Mouse (Mus musculus): ENCODE results near the gene Rbm8a. TPM values are rescaled to one million over a fixed set of nuclear protein-coding genes. Genes with fewer than 3 reads are reported as not detected.
"Not testable (repeated sequence)": the region's sequence is repeated elsewhere in the genome, so short reads cannot be mapped to it uniquely, and the experiment has no call there.

Gene Rbm8a
- total and polyA plus RNA-seq, 2 experiments from 2014 or later: 38.5 to 110 TPM

DNA sequence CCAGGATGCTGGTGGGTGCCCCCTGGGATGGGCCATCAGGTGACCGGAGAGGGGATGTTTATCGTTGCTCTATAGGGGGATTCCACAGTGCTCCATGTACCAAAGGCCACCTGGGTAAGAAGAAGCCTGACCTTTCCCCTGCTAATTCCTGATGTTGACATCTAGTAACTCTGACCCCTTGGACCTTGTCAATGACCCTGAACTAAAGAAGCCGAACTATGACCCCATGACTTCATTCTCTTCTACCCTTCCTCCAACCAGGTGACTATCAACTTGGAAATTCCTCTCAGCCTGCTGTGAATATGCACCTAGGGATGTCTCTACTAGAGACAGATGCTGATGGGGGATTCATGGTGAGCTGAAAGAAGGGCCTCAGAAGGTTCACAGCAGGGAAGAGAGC, 17.6 kb downstream of the Rbm8a start:
- Histone ChIP-seq H3K27ac (ENCODE audit: low read depth, low read length) (no peak overlapping the region), H3K4me1 (ENCODE audit: insufficient read depth) (no peaks in the 10 kb centered on the region), H3K9me3 (ENCODE audit: low read length) (no peaks in the 10 kb centered on the region), H3K4me2 (ENCODE audit: low read depth) (no peak overlapping the region), H3K36me3 (ENCODE audit: insufficient read depth) (peaks cover 23% of the 10 kb centered on the region), H3K9ac (no peak overlapping the region), H3K4me3 (ENCODE audit: low read depth, low read length) (no peak overlapping the region), H3K27me3 (ENCODE audit: insufficient read depth, low read length) (no peaks in the 10 kb centered on the region)
- no peak for TF ChIP-seq CTCF (IDR thresholded peaks at IDR 0.05; ENCODE audit: low read depth)
- ATAC-seq: no peak
- 91% methylated on average over 3 of the region's 3 CpGs for WGBS
- DNase-seq: no peak

DNA sequence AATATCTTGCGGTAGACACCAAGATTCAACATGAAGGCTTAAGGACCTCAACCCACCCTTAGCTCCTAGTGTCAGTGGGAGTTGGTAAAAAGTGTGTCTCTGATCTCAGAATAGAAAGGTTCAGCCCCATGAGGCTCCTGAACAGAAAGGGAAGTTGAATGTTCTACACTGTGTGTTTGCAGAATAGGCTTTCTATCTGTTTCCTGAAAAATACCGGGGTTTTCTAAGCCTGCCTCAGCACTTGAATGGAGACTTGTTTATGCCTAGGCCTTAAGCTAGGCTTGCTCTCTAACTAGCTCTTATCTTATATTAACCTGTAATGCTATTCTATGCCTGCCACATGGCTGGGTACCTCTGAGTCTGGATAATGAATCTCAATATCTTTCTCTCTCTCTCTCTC, 31.2 kb downstream of the Rbm8a start:
- 85% methylated on average over 2 of the region's 2 CpGs for WGBS

DNA sequence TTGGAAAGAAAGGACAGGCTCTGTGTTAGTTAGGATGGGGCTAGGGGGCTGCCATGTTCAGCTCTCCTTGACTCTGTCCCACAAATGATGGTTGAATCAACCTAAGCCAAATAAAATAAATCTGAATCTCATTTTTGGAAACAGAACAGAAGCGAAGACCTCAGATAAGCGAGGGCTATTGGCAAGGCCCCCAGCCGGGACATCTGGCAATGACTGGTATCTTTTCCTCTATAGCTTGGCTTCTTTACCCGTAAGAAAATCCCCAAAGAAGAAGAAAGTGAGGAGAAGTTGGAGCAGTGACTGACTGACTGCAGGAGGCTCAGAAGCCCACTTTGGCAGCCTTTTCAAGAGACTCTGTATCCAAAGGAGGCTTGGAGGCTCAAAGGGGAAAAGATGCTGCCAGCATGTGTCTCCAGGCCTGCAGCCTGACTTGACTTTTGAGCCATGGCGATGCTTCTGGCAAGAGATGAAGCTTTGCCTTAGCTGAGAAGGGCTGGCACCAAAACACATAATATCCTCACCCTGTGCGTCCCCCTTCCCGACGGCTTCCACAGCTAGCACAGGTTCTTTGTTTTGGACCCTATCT, 33.1 kb downstream of the Rbm8a start:
- Histone ChIP-seq H3K4me3 (ENCODE audit: low read depth, low read length) (peak overlapping the region; percentile 43), H3K27ac (ENCODE audit: low read depth, low read length) (peak overlapping the region; percentile 79), H3K27me3 (ENCODE audit: insufficient read depth, low read length) (no peaks in the 10 kb centered on the region), H3K9ac (peak overlapping the region; percentile 55; the same call in 1 of the 2 replicates), H3K4me1 (ENCODE audit: insufficient read depth) (peaks cover 5% of the 10 kb centered on the region; the same call in 1 of the 2 replicates), H3K9me3 (ENCODE audit: low read length) (no peaks in the 10 kb centered on the region), H3K4me2 (ENCODE audit: low read depth) (peak overlapping the region; percentile 64), H3K36me3 (ENCODE audit: insufficient read depth) (no peaks in the 10 kb centered on the region)
- no peak for TF ChIP-seq CTCF (IDR thresholded peaks at IDR 0.05; ENCODE audit: low read depth)
- WGBS: 36% methylated on average over 8 of the region's 8 CpGs
- DNase-seq (peak; percentile 63), ATAC-seq (peak; percentile 34)

More for the DNA sequence above, 31.2 kb downstream of the Rbm8a start:
- no peak for TF ChIP-seq CTCF (IDR thresholded peaks at IDR 0.05; ENCODE audit: low read depth)
- no peaks in the 10 kb centered on the region for H3K27me3 ChIP-seq (ENCODE audit: insufficient read depth, low read length)
- no peak for ATAC-seq
- H3K9me3 ChIP-seq (ENCODE audit: low read length): no peaks in the 10 kb centered on the region
- peaks cover 5% of the 10 kb centered on the region; the same call in 1 of the 2 replicates for H3K4me1 ChIP-seq (ENCODE audit: insufficient read depth)
- DNase-seq: no peak
- H3K27ac ChIP-seq (ENCODE audit: low read depth, low read length): no peak overlapping the region
- H3K36me3 ChIP-seq (ENCODE audit: insufficient read depth): no peaks in the 10 kb centered on the region
- no peak overlapping the region for H3K9ac ChIP-seq
- no peak overlapping the region for H3K4me3 ChIP-seq (ENCODE audit: low read depth, low read length)
- no peak overlapping the region for H3K4me2 ChIP-seq (ENCODE audit: low read depth)

DNA sequence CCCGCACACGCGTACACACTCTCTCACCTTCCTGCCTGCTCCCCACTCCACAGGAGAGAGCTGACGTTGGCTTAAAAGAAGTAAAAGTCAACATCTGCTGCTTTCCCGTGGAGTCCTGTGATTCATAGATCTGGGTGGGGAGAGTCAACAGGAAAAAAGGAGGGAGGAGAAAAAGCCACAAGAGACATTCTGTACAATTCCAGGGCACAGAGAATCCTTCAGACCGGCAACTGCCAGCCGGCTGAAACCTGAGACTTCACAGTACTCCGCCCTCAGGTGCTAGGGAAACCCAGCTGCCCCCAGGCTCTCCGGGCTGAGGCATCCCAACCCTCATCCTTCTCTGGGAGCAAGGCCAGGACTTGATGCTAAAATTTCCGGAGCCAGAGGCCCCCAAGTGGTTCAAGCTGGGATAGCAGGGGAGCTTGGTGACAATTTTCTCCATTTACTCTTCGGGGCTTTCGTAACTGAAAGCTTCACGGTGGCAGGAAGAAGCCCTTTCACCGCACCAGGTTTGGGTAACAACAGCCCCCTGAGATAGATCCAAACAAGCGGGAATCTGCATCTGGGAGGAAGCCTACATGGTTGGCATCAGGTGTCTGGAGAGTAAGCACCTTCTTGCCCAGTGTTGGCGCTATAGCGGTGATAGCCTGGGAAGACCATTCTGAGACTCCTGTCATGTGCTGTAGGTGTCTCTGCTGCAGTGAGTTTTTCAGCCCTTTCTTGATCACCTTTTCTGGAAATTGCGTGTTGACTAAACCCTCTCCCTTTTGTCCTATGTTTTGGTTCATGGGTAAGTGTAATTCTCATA, 33.9 kb downstream of the Rbm8a start:
- ATAC-seq (peak; percentile 90), DNase-seq (peak; percentile 95)
- Histone ChIP-seq H3K36me3 (ENCODE audit: insufficient read depth) (no peaks in the 10 kb centered on the region), H3K4me1 (ENCODE audit: insufficient read depth) (peaks cover 5% of the 10 kb centered on the region; the same call in 1 of the 2 replicates), H3K27me3 (ENCODE audit: insufficient read depth, low read length) (no peaks in the 10 kb centered on the region), H3K4me3 (ENCODE audit: low read depth, low read length) (peak overlapping the region; percentile 43), H3K9ac (peak overlapping the region; percentile 55), H3K4me2 (ENCODE audit: low read depth) (peak overlapping the region; percentile 64), H3K9me3 (ENCODE audit: low read length) (no peaks in the 10 kb centered on the region), H3K27ac (ENCODE audit: low read depth, low read length) (peak overlapping the region; percentile 79)
- WGBS: 7% methylated on average over 16 of the region's 18 CpGs
- TF ChIP-seq CTCF (IDR thresholded peaks at IDR 0.05; ENCODE audit: low read depth): peak; percentile 82

DNA sequence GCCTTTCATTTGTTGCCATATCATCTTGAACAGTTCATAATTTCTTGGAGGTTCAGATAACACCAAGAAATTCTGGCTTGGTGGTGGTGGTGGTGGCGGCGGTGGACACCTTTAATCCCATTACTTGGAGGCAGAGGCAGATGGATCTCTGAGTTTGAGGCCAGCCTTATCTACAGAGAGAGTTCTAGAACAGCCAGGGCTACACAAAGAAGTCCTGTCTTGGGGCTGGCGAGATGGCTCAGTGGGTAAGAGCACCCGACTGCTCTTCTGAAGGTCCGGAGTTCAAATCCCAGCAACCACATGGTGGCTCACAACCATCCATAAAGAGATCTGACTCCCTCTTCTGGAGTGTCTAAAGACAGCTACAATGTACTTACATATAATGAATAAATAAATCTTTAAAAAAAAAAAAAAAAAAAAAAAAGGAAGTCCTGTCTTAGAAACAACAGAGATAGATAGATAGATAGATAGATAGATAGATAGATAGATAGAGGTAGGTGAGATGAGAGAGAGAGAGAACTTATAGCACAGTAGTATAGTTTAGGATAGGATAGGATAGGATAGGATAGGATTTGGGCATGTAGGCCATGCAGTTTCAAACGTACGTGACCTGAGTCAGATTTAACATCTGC, 36.1 kb downstream of the Rbm8a start:
- not testable (repeated sequence) for H3K4me2 ChIP-seq (ENCODE audit: low read depth); H3K9me3 ChIP-seq (ENCODE audit: low read length); H3K27me3 ChIP-seq (ENCODE audit: insufficient read depth, low read length); H3K36me3 ChIP-seq (ENCODE audit: insufficient read depth); H3K27ac ChIP-seq (ENCODE audit: low read depth, low read length); H3K4me3 ChIP-seq (ENCODE audit: low read depth, low read length); ATAC-seq; H3K9ac ChIP-seq; H3K4me1 ChIP-seq (ENCODE audit: insufficient read depth); DNase-seq
- 90% methylated on average over 7 of the region's 7 CpGs for WGBS

DNA sequence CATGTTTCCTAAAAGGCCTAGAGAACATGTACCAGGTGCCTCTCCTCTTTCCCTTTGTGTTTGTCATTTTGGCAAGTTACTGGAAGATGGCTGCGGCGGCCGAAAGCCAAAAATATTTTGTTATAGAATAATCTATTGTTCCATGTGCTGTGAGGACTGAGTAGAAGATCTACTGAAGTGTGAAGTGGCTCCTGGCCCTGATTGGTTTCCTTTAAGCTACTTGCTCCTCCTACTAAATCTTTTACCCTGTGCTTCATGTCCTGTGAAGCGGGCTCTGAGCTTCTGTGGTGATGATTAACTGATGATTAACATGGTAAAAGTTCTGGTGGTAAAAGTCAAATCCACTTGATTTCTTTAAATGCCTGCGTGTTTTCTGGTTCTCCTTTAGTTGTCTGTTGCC, 37.2 kb downstream of the Rbm8a start:
- H3K36me3 ChIP-seq (ENCODE audit: insufficient read depth): no peaks in the 10 kb centered on the region
- no peak for TF ChIP-seq CTCF (IDR thresholded peaks at IDR 0.05; ENCODE audit: low read depth)
- no peak overlapping the region for H3K4me2 ChIP-seq (ENCODE audit: low read depth)
- no peaks in the 10 kb centered on the region for H3K9me3 ChIP-seq (ENCODE audit: low read length)
- no peak overlapping the region for H3K9ac ChIP-seq
- H3K27ac ChIP-seq (ENCODE audit: low read depth, low read length): no peak overlapping the region
- no peak overlapping the region for H3K4me3 ChIP-seq (ENCODE audit: low read depth, low read length)
- peaks cover 5% of the 10 kb centered on the region; the same call in 1 of the 2 replicates for H3K4me1 ChIP-seq (ENCODE audit: insufficient read depth)
- no peaks in the 10 kb centered on the region for H3K27me3 ChIP-seq (ENCODE audit: insufficient read depth, low read length)
- DNase-seq (no peak), ATAC-seq (no peak)
- WGBS: 92% methylated on average over 5 of the region's 5 CpGs

DNA sequence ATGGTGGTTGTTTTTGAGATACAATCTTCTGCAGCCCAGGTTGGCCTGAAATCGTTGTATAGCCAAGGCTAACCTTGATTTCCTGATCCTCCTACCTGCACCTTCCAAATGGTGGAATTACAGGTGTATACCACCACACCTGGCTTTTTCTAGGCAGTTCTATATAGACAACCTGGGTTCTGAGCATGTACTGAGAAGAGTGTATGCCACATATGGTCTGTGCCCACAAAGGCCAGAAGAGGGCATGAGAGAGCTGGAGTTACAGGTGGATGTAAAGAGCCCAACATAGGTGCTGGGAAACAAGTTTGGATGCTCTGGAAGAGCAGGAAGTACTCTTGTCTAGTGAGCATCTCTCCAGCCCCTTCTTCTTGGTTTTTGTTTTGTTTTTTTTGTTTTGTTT, 37.6 kb downstream of the Rbm8a start:
- 41% methylated on average over 1 of the region's 1 CpGs for WGBS
- TF ChIP-seq CTCF (IDR thresholded peaks at IDR 0.05; ENCODE audit: low read depth): peak; percentile 43

More for the DNA sequence above, 37.6 kb downstream of the Rbm8a start:
- no peak for ATAC-seq
- H3K4me3 ChIP-seq (ENCODE audit: low read depth, low read length): no peak overlapping the region
- no peak overlapping the region for H3K9ac ChIP-seq
- H3K9me3 ChIP-seq (ENCODE audit: low read length): no peaks in the 10 kb centered on the region
- no peak overlapping the region for H3K4me2 ChIP-seq (ENCODE audit: low read depth)
- no peaks in the 10 kb centered on the region for H3K36me3 ChIP-seq (ENCODE audit: insufficient read depth)
- H3K4me1 ChIP-seq (ENCODE audit: insufficient read depth): peaks cover 5% of the 10 kb centered on the region; the same call in 1 of the 2 replicates
- no peaks in the 10 kb centered on the region for H3K27me3 ChIP-seq (ENCODE audit: insufficient read depth, low read length)
- H3K27ac ChIP-seq (ENCODE audit: low read depth, low read length): no peak overlapping the region
- no peak for DNase-seq

Data from forebrain, postnatal 0 days (tissue).